Mouse (Mus musculus): Measurements from ENCODE around the gene Phlpp1.

DNA sequence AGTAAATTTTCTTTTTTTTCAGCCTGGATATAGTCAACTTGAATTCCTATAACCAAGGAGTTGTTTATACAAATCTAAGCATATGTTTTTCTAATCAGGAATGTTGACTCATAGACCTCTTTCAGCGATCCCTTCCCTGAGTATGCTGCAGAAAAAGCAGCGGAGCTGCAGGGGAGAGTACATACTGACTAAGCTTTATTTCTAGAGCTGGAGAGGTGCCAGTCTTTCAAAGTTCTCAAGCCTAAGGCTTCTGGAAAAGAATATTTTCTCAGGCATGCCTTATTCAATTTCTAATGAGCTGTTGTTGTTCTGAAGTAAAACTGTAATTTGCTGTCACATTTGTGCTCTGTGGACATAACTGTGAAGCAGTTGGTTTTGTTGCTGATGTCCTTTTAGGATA is 70.6 kb downstream of the Phlpp1 start:
- TF ChIP-seq TBP (conservative IDR thresholded peaks at IDR 0.05; ENCODE audit: low read depth, low read length) (no peak), POLR2A (IDR thresholded peaks at IDR 0.05; ENCODE audit: low read depth, low read length) (no peak), E2F4 (IDR thresholded peaks at IDR 0.05; ENCODE audit: insufficient replicate concordance, low read depth, low read length) (no peak), RAD21 (IDR thresholded peaks at IDR 0.05; ENCODE audit: low read depth, low read length) (no peak), CTCF (conservative IDR thresholded peaks at IDR 0.05 in 1 of 2, IDR thresholded peaks at IDR 0.05 in 1 of 2; ENCODE audit: low read depth in 2 of 2, low read length in 2 of 2) (no peak), TCF12 (IDR thresholded peaks at IDR 0.05; ENCODE audit: low read depth, low read length) (no peak), ZNF384 (IDR thresholded peaks at IDR 0.05; ENCODE audit: low read depth, low read length) (no peak)

Data from CH12.LX (cell line).